Mouse (Mus musculus) megakaryocyte progenitor cell, adult 5-6 weeks (primary cell): ENCODE data around the gene Thsd4. TPM values are rescaled to one million over a fixed set of nuclear protein-coding genes. Genes with fewer than 3 reads are reported as not detected.

ENCODE experiments used
- total RNA-seq, 2 experiments: library from RNA; stranded (forward) in 1 of 2; stranded (reverse) in 1 of 2; fragments of 157-497, 149-512 nt in 1 of 2; fragments of 200-1000 nt in 1 of 2; gene quantifications; 2 replicates each; pipeline versions ENCODE4 v1.2.3 to v1.2.4; 2015 to 2017

The Thsd4 gene
- total RNA-seq, 2 experiments from 2014 or later: 0.05 to 0.17 TPM

Other genes with a start within 250 kb of the Thsd4 start
- 4.2 and 6.8 TPM in 2 replicates for gene Lrrc49, start 166.1 kb upstream of the Thsd4 start, total RNA-seq (2015)
- gene Lrrc49, start 166.1 kb upstream of the Thsd4 start, total RNA-seq (2017): 4.4 and 7.0 TPM in 2 replicates
- gene Larp6, start 190.9 kb upstream of the Thsd4 start, total RNA-seq (2015): not detected in 2 replicates
- gene Larp6, start 190.9 kb upstream of the Thsd4 start, total RNA-seq (2017): not detected in 2 replicates